Mouse (Mus musculus): ENCODE measurements around the gene Tspan14. TPM values are rescaled to one million over a fixed set of nuclear protein-coding genes. Genes with fewer than 3 reads are reported as not detected.
A peak's percentile ranks its signal among the peaks of the same experiment; 100 is the strongest.

Tspan14 gene
- polyA plus RNA-seq, 1 experiment from 2014 or later = 72.3 TPM

DNA sequence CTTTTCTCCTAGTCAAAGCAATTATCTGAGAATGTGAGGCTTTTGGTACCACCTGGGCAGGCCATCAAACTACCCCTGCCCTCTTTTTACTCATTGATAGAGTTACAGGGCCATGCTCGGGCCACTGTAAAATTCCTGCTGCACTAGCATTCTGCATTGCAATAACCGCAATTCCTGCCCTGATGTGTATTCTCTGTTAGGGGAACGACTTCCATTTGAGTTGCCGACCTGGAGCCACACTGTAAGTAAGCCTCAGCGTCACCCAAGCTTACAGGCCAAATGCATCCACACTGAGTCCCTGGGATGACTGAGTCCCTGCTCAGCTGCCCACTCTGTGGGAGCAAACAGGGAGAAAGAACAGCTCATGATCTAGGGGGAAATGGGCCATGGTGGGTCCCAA is 35.0 kb upstream of the Tspan14 start:
- H3K9me3 ChIP-seq = no peaks in the 10 kb centered on the region
- ATAC-seq (ENCODE audit: insufficient read depth, low FRiP score, low read depth) = no peak
- H3K27ac ChIP-seq = no peak overlapping the region
- no peak overlapping the region for H3K4me2 ChIP-seq
- no peak overlapping the region for H3K9ac ChIP-seq
- no peak overlapping the region for H3K4me3 ChIP-seq (replicated peaks)
- H3K27me3 ChIP-seq (replicated peaks) = no peaks in the 10 kb centered on the region
- H3K36me3 ChIP-seq = no peaks in the 10 kb centered on the region
- H3K4me1 ChIP-seq = peaks cover 13% of the 10 kb centered on the region
- 91% methylated on average over 5 of the region's 5 CpGs for WGBS

GRCm38 (mm10) chr14:41000801-41001200 is 34.2 kb upstream of the Tspan14 start:
- no peak overlapping the region for H3K4me2 ChIP-seq
- WGBS = 76% methylated on average over 4 of the region's 4 CpGs

GRCm38 (mm10) chr14:40999904-41000645 is 33.5 kb upstream of the Tspan14 start:
- Histone ChIP-seq H3K4me3 (replicated peaks) (no peak overlapping the region), H3K9me3 (no peaks in the 10 kb centered on the region), H3K36me3 (no peaks in the 10 kb centered on the region), H3K9ac (no peak overlapping the region), H3K27ac (no peak overlapping the region), H3K4me1 (peaks cover 13% of the 10 kb centered on the region), H3K4me2 (no peak overlapping the region), H3K27me3 (replicated peaks) (no peaks in the 10 kb centered on the region)
- 91% methylated on average over 7 of the region's 7 CpGs for WGBS
- ATAC-seq (ENCODE audit: insufficient read depth, low FRiP score, low read depth) = no peak

More at GRCm38 (mm10) chr14:41000801-41001200, 34.2 kb upstream of the Tspan14 start:
- H3K9me3 ChIP-seq = no peaks in the 10 kb centered on the region
- no peak overlapping the region for H3K9ac ChIP-seq
- H3K4me3 ChIP-seq (replicated peaks) = no peak overlapping the region
- H3K27ac ChIP-seq = no peak overlapping the region
- no peak for ATAC-seq (ENCODE audit: insufficient read depth, low FRiP score, low read depth)
- no peaks in the 10 kb centered on the region for H3K36me3 ChIP-seq
- peaks cover 13% of the 10 kb centered on the region for H3K4me1 ChIP-seq
- H3K27me3 ChIP-seq (replicated peaks) = no peaks in the 10 kb centered on the region

- Histone ChIP-seq H3K36me3 (no peaks in the 10 kb centered on the region), H3K4me2 (no peak overlapping the region), H3K9ac (no peak overlapping the region), H3K27me3 (replicated peaks) (no peaks in the 10 kb centered on the region), H3K27ac (no peak overlapping the region), H3K9me3 (no peaks in the 10 kb centered on the region), H3K4me3 (replicated peaks) (no peak overlapping the region), H3K4me1 (no peaks in the 10 kb centered on the region)
- ATAC-seq (ENCODE audit: insufficient read depth, low FRiP score, low read depth) = no peak
- 83% methylated on average over 3 of the region's 3 CpGs for WGBS
These were observed 29.6 kb upstream of the Tspan14 start for GRCm38 (mm10) chr14:40996171-40996570.

GRCm38 (mm10) chr14:40992464-40992863 is 25.9 kb upstream of the Tspan14 start:
- Histone ChIP-seq H3K9ac (no peak overlapping the region), H3K27ac (no peak overlapping the region), H3K4me3 (replicated peaks) (no peak overlapping the region), H3K27me3 (replicated peaks) (no peaks in the 10 kb centered on the region), H3K4me2 (peak overlapping the region; percentile 2; the same call in 1 of the 2 replicates), H3K9me3 (no peaks in the 10 kb centered on the region), H3K36me3 (no peaks in the 10 kb centered on the region), H3K4me1 (no peaks in the 10 kb centered on the region)
- 49% methylated on average over 6 of the region's 6 CpGs for WGBS
- ATAC-seq (ENCODE audit: insufficient read depth, low FRiP score, low read depth) = peak; percentile 72; the same call in 1 of the 2 replicates

GRCm38 (mm10) chr14:40988780-40989179 is 22.2 kb upstream of the Tspan14 start:
- Histone ChIP-seq H3K36me3 (no peaks in the 10 kb centered on the region), H3K4me3 (replicated peaks) (no peak overlapping the region), H3K4me1 (no peaks in the 10 kb centered on the region), H3K9me3 (no peaks in the 10 kb centered on the region), H3K27me3 (replicated peaks) (no peaks in the 10 kb centered on the region), H3K4me2 (no peak overlapping the region), H3K27ac (no peak overlapping the region), H3K9ac (no peak overlapping the region)
- 79% methylated on average over 5 of the region's 5 CpGs for WGBS
- ATAC-seq (ENCODE audit: insufficient read depth, low FRiP score, low read depth) = no peak

DNA sequence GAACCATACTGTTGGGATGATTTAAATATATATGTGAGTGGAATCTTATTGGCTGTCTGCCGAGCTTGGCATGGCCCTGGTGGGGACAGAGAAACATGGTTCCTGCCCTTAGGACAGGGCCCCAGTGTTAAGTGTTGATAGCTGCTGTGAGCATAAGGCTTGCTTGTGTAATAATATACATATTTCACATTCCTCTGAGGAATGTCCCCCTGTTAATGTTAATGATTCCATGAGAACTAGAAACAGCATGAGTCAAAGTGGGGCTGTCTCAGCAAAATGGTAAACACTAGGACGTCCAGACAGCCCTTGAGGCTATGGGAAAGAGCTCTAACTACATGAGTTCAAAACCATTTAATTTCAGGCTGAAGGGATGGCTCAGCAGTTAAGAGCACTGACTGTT is 20.6 kb upstream of the Tspan14 start:
- ATAC-seq (ENCODE audit: insufficient read depth, low FRiP score, low read depth) = no peak
- H3K4me1 ChIP-seq = no peaks in the 10 kb centered on the region
- H3K4me3 ChIP-seq (replicated peaks) = no peak overlapping the region
- no peaks in the 10 kb centered on the region for H3K9me3 ChIP-seq
- H3K27me3 ChIP-seq (replicated peaks) = no peaks in the 10 kb centered on the region
- no peak overlapping the region for H3K9ac ChIP-seq
- H3K4me2 ChIP-seq = no peak overlapping the region
- WGBS = 64% methylated on average over 2 of the region's 2 CpGs
- no peaks in the 10 kb centered on the region for H3K36me3 ChIP-seq
- no peak overlapping the region for H3K27ac ChIP-seq

DNA sequence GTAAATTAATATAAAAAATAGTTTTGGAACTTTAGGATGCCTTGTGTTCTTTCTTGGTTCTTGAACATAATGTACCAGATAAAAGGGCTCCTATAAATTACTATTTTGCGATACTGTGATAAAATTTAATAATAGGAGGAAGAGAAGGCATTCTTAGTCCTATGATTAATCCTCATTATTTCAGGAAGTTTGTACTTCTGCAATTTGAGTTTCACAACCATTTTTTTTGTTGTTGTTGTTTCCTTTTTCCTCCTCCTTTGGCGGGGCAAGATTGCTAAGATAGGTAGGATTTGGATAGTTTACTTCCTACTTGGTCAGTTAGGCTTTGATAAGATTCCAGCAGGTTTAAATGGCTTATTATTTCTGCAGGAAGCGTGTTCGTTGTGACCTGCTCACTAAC is 19.0 kb upstream of the Tspan14 start:
- no peak overlapping the region for H3K4me2 ChIP-seq
- 78% methylated on average over 4 of the region's 4 CpGs for WGBS
- ATAC-seq (ENCODE audit: insufficient read depth, low FRiP score, low read depth) = no peak

DNA sequence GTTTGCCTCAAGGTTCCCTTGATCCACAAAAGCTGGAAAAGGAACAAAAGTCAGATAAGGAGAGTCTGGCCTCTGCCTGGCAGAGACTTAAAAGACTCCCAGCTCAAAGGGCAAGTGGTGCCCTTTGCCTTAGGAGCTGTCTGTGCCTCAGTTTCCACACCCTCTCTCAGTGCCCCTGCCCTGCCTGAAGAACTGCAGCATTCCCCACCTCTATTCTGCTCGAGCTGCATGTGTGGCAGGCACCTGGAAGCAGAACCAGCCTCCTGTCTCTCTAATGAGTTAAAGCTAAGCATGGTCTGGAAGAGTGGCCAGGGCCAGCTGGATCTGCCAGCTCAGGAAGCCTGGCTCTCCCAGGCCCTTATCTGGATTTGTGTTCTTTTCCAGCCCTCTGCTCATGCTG is 13.1 kb upstream of the Tspan14 start:
- no peak overlapping the region for H3K27ac ChIP-seq
- no peak overlapping the region for H3K4me2 ChIP-seq
- H3K9ac ChIP-seq = no peak overlapping the region
- ATAC-seq (ENCODE audit: insufficient read depth, low FRiP score, low read depth) = no peak
- no peaks in the 10 kb centered on the region for H3K4me1 ChIP-seq
- no peaks in the 10 kb centered on the region for H3K36me3 ChIP-seq
- no peak overlapping the region for H3K4me3 ChIP-seq (replicated peaks)
- 35% methylated on average over 1 of the region's 1 CpGs for WGBS
- no peaks in the 10 kb centered on the region for H3K9me3 ChIP-seq
- H3K27me3 ChIP-seq (replicated peaks) = no peaks in the 10 kb centered on the region

More for the DNA sequence above, 19.0 kb upstream of the Tspan14 start:
- Histone ChIP-seq H3K4me3 (replicated peaks) (no peak overlapping the region), H3K9ac (no peak overlapping the region), H3K9me3 (no peaks in the 10 kb centered on the region), H3K27ac (no peak overlapping the region), H3K27me3 (replicated peaks) (no peaks in the 10 kb centered on the region), H3K4me1 (no peaks in the 10 kb centered on the region), H3K36me3 (no peaks in the 10 kb centered on the region)

- no peak overlapping the region for H3K4me3 ChIP-seq (replicated peaks)
- no peaks in the 10 kb centered on the region for H3K4me1 ChIP-seq
- H3K9me3 ChIP-seq = no peaks in the 10 kb centered on the region
- H3K36me3 ChIP-seq = no peaks in the 10 kb centered on the region
- no peak overlapping the region for H3K27ac ChIP-seq
- H3K9ac ChIP-seq = no peak overlapping the region
- no peak overlapping the region for H3K4me2 ChIP-seq
- WGBS = 50% methylated on average over 4 of the region's 4 CpGs
- peak; percentile 89; the same call in 1 of the 2 replicates for ATAC-seq (ENCODE audit: insufficient read depth, low FRiP score, low read depth)
- no peaks in the 10 kb centered on the region for H3K27me3 ChIP-seq (replicated peaks)
These were observed 12.4 kb upstream of the Tspan14 start for GRCm38 (mm10) chr14:40979002-40979401.

DNA sequence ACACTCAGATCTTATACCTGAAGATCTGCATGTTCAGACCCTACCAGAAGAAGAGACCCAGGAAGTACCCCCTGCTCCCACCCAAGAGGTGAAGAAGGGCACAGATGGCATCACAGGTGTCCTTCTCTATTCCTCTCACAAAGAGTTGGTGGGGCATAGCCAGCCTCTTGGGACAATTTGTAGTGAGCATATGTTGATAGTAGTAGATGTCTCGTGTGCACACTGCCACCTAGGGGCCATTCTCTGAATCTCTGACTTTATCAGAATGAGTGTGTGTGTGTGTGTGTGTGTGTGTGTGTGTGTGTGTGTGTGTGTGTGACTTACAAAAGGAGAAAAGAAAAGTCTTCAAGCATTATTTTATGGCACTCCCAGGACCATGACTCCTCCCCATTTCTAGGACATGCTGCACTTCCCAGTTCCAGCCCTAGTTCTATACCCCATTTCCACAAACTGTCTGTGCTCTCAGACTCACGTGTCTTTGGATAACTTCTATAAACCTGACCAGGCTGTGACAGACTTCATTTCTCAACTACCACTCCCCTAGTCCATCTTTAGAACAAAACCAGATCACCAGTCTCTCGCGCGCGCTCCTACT is 8.6 kb upstream of the Tspan14 start:
- H3K27me3 ChIP-seq (replicated peaks) = no peaks in the 10 kb centered on the region
- no peak overlapping the region for H3K4me2 ChIP-seq
- H3K9ac ChIP-seq = no peak overlapping the region
- no peak overlapping the region for H3K27ac ChIP-seq
- no peak overlapping the region for H3K4me3 ChIP-seq (replicated peaks)
- no peak for ATAC-seq (ENCODE audit: insufficient read depth, low FRiP score, low read depth)
- H3K9me3 ChIP-seq = no peaks in the 10 kb centered on the region
- no peaks in the 10 kb centered on the region for H3K36me3 ChIP-seq
- WGBS = 77% methylated on average over 6 of the region's 6 CpGs
- H3K4me1 ChIP-seq = no peaks in the 10 kb centered on the region

DNA sequence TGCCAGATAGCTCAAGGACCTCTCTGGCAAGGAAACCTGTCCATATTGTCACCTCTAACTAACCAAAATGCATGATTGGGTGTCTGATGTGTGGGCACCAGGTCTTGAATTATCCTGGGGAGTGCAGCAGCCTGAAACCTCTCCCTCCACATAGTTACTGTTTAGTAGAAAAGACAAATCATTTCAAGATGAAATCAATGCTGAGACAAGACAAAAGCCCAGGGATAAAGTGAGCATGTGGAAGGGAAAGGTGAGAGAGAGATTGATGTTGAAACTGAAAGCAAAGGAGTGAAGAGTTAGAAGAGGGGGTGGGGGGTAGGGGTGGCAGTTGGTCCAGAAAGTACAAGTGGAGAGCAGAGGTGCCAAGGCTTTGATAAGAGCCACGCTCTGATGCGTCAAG is 1.4 kb upstream of the Tspan14 start:
- Histone ChIP-seq H3K27ac (no peak overlapping the region; the same call in 1 of the 2 replicates), H3K27me3 (replicated peaks) (no peaks in the 10 kb centered on the region), H3K9me3 (no peaks in the 10 kb centered on the region), H3K4me2 (peak overlapping the region; percentile 66; the same call in 1 of the 2 replicates), H3K4me1 (peaks cover 20% of the 10 kb centered on the region), H3K36me3 (no peaks in the 10 kb centered on the region), H3K9ac (no peak overlapping the region), H3K4me3 (replicated peaks) (no peak overlapping the region)
- no peak for ATAC-seq (ENCODE audit: insufficient read depth, low FRiP score, low read depth)
- 87% methylated on average over 2 of the region's 2 CpGs for WGBS

Data from stomach, embryonic 15.5 days (tissue).